Mouse (Mus musculus) heart, embryonic 13.5 days (tissue): ENCODE results near the gene Trim44. TPM values are rescaled to one million over a fixed set of nuclear protein-coding genes. Genes with fewer than 3 reads are reported as not detected.

Source experiments
- ATAC-seq: fragments of 200-750 bp; cut with Nextera tagmentation; 2 replicates; pipeline ENCODE4 v1.8.0; 2017; ENCODE audit warnings: moderate TSS enrichment; ENCODE audit not compliant: insufficient number of reproducible peaks, low FRiP score, low TSS enrichment; ENCODE audit errors: extremely low read depth
- H3K27ac ChIP-seq: fragments of 300-500 bp; sonication (generic); replicated peaks from 2 replicates; pipeline ENCODE4 v1.5.1; 2015; ENCODE audit warnings: moderate library complexity, mild to moderate bottlenecking, inconsistent platforms
- H3K27me3 ChIP-seq: fragments of 300-500 bp; sonication (generic); replicated peaks from 2 replicates; pipeline ENCODE4 v1.6.1; 2015; ENCODE audit warnings: mild to moderate bottlenecking, inconsistent platforms
- H3K36me3 ChIP-seq: fragments of 300-500 bp; sonication (generic); 2 replicates; pipeline ENCODE4 v1.6.1; 2015; ENCODE audit warnings: mild to moderate bottlenecking, inconsistent platforms
- H3K4me1 ChIP-seq: fragments of 300-500 bp; sonication (generic); 2 replicates; pipeline ENCODE4 v1.6.1; 2015; ENCODE audit warnings: inconsistent platforms
- H3K4me2 ChIP-seq: fragments of 300-500 bp; sonication (generic); 2 replicates; pipeline ENCODE4 v1.6.1; 2015; ENCODE audit warnings: inconsistent platforms, mild to moderate bottlenecking, moderate library complexity
- H3K4me3 ChIP-seq: fragments of 300-500 bp; sonication (generic); 2 replicates; pipeline ENCODE4 v1.5.1; 2015; ENCODE audit warnings: moderate library complexity, mild to moderate bottlenecking, inconsistent platforms
- H3K9ac ChIP-seq: fragments of 300-500 bp; sonication (generic); 2 replicates; pipeline ENCODE4 v1.6.1; 2015; ENCODE audit warnings: inconsistent platforms, mild to moderate bottlenecking, moderate library complexity
- H3K9me3 ChIP-seq: fragments of 300-500 bp; sonication (generic); 2 replicates; pipeline ENCODE4 v1.6.1; 2016; ENCODE audit warnings: inconsistent platforms
- WGBS: fragments of 180-500 bp; shearing (Covaris S2); methylation state at CpG from one replicate; pipeline ENCODE4 v1.1.7; 2015; ENCODE audit warnings: mixed read lengths; 5-methylcytosine and 5-hydroxymethylcytosine counted together
- polyA plus RNA-seq: library from polyadenylated mRNA; unstranded; fragments of >200 nt; fragmentation: Nextera tagmentation; extraction: Ambion mirVana; gene quantifications from 2 replicates; pipeline ENCODE4 v1.2.1, GENCODE M21; 2015

Trim44 gene
- polyA plus RNA-seq, 1 experiment from 2014 or later, result 17.7 TPM

DNA sequence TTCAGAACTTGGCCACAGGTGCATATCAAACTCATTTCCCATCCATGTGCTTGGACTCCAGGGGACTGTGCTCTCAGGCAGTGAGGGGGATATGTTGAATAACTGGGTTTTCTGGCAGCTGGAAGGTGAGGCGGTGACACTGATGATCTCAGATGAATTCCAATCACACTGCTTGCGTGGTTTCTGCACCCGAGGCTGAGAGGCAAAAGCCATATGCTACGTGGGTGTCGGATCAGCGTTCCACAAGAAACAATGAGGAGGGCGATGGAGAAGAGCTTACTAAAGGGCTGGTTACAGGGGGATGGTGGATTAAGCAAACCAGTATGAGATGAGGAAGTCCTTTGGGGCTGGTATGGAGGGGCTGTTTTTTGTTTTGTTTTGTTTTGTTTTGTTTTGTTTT lies 127.8 kb downstream of the Trim44 start:
- WGBS, result 73% methylated on average over 7 of the region's 7 CpGs
- H3K9me3 ChIP-seq, result no peaks in the 10 kb centered on the region
- no peak overlapping the region for H3K27ac ChIP-seq
- no peak overlapping the region for H3K4me3 ChIP-seq
- ATAC-seq, result no peak
- H3K4me2 ChIP-seq, result no peak overlapping the region
- no peaks in the 10 kb centered on the region for H3K27me3 ChIP-seq
- H3K4me1 ChIP-seq, result no peaks in the 10 kb centered on the region
- no peak overlapping the region for H3K9ac ChIP-seq
- H3K36me3 ChIP-seq, result no peaks in the 10 kb centered on the region

DNA sequence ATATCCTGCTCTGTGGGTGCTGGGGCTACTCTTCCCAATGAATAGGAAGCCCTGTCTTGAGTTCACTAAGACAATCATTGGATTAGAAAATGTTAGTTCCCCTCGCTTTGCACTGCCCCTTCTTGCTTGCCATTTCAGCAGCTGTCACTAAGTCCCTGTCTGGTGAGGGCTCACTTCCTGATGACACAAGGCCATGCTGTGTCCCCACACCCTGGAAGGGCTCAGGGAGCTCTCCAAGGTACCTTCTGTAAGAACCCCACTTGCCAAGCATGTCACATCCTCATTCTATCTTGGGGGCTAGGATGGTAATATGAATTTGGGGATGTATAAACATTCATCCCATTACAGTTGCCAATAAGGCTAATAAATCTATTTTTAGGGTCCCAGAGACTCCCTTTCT lies 129.7 kb downstream of the Trim44 start:
- no peaks in the 10 kb centered on the region for H3K27me3 ChIP-seq
- WGBS, result 23% methylated on average over 1 of the region's 1 CpGs
- no peak overlapping the region for H3K4me3 ChIP-seq
- H3K4me2 ChIP-seq, result no peak overlapping the region
- no peaks in the 10 kb centered on the region for H3K36me3 ChIP-seq
- ATAC-seq, result no peak
- no peaks in the 10 kb centered on the region for H3K4me1 ChIP-seq
- no peak overlapping the region for H3K9ac ChIP-seq
- no peak overlapping the region for H3K27ac ChIP-seq
- H3K9me3 ChIP-seq, result no peaks in the 10 kb centered on the region

DNA sequence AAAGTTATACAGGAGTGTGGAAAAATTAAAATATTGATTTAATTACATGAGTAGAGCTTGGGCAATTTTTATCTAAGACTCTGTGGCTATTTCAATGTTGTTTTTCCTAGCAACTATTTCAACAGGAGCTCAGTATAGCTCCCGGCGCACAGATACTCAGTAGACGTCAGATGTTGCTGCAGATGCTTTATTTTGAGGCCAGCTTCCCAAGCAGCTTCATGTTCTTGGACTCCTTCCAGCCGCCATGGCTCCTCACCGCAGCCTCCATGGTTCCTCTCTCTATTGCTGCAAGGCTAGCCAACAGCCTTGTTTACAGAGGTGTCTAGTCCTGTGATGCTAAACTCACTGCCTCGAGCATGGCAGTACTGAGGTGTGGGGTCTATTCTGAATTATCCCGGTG lies 134.3 kb downstream of the Trim44 start:
- no peaks in the 10 kb centered on the region for H3K4me1 ChIP-seq
- 70% methylated on average over 7 of the region's 7 CpGs for WGBS
- no peak overlapping the region for H3K9ac ChIP-seq
- no peaks in the 10 kb centered on the region for H3K9me3 ChIP-seq
- no peak for ATAC-seq
- H3K27ac ChIP-seq, result no peak overlapping the region
- no peak overlapping the region for H3K4me2 ChIP-seq
- H3K4me3 ChIP-seq, result no peak overlapping the region
- H3K36me3 ChIP-seq, result no peaks in the 10 kb centered on the region
- peaks cover 15% of the 10 kb centered on the region for H3K27me3 ChIP-seq

DNA sequence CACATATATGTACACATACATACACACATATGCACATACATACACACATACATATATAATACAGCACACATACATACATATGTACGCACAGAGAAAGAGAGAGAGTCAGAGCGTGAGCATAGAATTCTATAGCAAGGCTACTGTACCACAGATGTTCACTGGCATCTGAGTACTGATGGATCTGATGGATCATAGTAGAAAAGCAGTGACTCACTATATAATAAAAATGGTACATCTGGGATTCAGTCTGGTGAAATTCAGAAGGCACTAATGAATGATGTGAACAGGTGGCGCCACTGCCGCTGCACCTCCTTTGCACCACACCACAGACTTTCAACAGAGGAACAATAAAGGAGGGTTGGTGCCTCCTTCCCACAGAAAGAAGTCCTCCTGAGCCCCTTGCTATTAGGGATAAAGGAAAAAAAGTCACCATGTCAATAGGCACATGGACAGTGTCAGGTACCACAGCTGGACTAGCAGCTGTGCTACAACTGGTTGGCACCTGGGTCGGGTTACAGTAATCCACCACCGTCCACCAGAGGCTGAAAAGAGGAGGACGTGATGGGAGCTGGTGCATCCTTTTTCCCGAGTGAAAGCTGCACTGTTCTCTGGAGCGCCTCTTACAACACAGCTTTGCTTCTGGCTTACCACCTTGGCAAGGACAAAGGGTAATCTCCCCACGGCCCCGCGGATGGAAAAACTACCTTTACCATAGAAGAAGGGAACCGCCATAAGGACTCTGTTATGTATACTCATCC lies 139.9 kb downstream of the Trim44 start:
- H3K4me2 ChIP-seq, result no peak overlapping the region
- 60% methylated on average over 13 of the region's 13 CpGs for WGBS
- no peak overlapping the region for H3K27ac ChIP-seq
- no peaks in the 10 kb centered on the region for H3K36me3 ChIP-seq
- peaks cover 15% of the 10 kb centered on the region for H3K27me3 ChIP-seq
- no peaks in the 10 kb centered on the region for H3K9me3 ChIP-seq
- H3K9ac ChIP-seq, result no peak overlapping the region
- no peaks in the 10 kb centered on the region for H3K4me1 ChIP-seq
- H3K4me3 ChIP-seq, result no peak overlapping the region
- ATAC-seq, result no peak

DNA sequence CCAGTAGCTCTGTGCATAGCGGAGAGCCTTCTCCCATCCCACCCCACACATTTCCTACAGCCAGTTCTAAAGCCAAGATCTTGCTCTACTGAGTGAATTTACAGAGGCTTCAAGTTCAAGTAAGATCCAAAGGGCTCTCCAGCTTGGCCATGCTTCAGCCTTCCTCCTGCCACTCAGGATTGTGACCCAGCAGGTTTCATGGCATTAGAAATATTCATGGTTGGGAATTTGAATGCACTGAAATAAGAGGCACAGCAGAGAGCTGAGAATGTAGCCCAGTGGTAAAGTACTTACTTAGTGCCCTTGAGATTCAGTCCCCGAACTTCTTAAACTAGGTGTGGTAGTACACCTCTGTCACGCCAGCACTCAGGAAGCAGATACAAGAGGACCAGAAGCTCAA lies 140.7 kb downstream of the Trim44 start:
- H3K4me2 ChIP-seq, result no peak overlapping the region
- H3K4me3 ChIP-seq, result no peak overlapping the region
- H3K27ac ChIP-seq, result no peak overlapping the region
- ATAC-seq, result no peak
- peaks cover 15% of the 10 kb centered on the region for H3K27me3 ChIP-seq
- 90% methylated on average over 3 of the region's 3 CpGs for WGBS
- H3K4me1 ChIP-seq, result no peaks in the 10 kb centered on the region
- H3K9ac ChIP-seq, result no peak overlapping the region
- no peaks in the 10 kb centered on the region for H3K9me3 ChIP-seq
- H3K36me3 ChIP-seq, result no peaks in the 10 kb centered on the region

DNA sequence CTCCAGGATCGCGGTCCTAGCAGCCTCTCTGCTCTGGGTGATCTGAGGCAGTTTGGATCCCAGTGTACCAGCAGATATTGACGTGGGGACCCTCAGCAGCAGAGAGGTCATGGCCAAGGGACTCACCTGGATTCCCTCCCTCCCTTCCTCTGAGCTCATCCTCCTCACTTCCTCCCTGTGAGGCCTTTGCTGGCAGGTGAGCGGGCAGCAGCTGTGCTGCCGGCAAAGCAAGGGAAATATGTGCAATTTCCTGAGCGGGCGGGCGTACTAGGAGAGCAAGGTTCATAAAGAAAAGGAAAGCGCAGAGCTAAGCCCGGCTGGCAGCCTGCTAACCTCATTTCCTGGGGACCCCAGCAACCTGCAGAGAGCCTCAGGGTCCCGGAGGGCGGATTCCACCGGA lies 148.5 kb downstream of the Trim44 start:
- 9% methylated on average over 13 of the region's 13 CpGs for WGBS
- no peaks in the 10 kb centered on the region for H3K36me3 ChIP-seq
- H3K27me3 ChIP-seq, result peaks cover 58% of the 10 kb centered on the region
- no peak overlapping the region for H3K27ac ChIP-seq
- no peaks in the 10 kb centered on the region for H3K9me3 ChIP-seq
- H3K4me1 ChIP-seq, result peaks cover 16% of the 10 kb centered on the region
- H3K9ac ChIP-seq, result no peak overlapping the region
- ATAC-seq, result no peak
- H3K4me3 ChIP-seq, result no peak overlapping the region
- H3K4me2 ChIP-seq, result peak overlapping the region; percentile 55

DNA sequence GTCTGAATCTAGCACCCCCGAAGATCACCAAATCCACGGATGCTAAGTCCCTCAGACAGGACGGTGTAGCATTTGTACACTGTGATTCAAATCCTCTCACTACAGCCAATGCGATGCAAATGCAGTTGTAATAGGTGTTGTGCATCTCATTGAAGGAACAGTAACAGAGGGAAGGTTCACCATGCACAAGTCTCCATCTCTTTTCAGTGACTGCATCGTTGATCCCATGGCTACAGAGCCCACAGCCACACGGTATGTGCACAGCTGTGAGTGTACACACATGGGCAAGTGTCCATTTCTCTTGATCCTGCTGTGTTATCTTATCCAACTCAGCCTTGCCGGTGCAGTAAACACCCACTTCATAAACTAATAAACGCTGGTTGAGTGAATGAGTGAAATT lies 148.9 kb downstream of the Trim44 start:
- Histone ChIP-seq H3K27me3 (peaks cover 62% of the 10 kb centered on the region), H3K4me2 (peak overlapping the region; percentile 55), H3K4me3 (no peak overlapping the region), H3K9ac (no peak overlapping the region), H3K36me3 (no peaks in the 10 kb centered on the region), H3K27ac (no peak overlapping the region), H3K4me1 (peaks cover 16% of the 10 kb centered on the region), H3K9me3 (no peaks in the 10 kb centered on the region)
- no peak for ATAC-seq
- 25% methylated on average over 8 of the region's 8 CpGs for WGBS

DNA sequence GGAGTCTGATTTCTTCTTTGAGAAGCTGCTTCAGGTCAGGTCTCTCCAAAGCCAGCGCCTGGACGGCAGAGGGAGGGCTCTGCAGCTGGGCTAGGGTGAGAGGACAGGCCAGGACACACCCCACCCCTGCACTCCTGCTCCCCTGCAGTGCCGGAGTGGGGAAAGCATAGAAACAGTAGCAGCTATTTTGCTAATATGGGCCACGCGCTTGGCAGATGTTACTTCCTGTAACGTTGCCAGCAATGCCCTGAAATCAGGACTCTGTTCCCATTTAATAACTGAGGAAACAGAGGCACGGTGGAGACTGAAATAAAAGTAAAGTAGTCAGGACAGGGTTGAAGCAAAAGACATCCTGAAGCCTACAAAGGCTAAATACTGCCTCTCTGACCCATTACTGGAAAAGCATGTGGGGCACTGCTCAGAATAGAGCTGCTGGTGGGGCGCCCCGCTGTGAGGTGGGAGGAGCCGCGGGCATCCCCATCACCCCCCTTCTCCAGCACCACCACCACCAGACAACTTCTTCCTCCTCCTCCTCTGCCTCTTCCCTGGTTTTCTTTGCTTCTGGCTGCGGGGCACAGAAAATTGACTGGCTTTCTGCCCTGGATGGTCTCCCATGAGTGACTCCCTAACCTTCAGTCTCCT lies 149.5 kb downstream of the Trim44 start:
- no peak for ATAC-seq
- Histone ChIP-seq H3K4me3 (peak overlapping the region; percentile 16), H3K4me2 (peak overlapping the region; percentile 55), H3K27ac (no peak overlapping the region), H3K4me1 (peaks cover 19% of the 10 kb centered on the region), H3K27me3 (peaks cover 62% of the 10 kb centered on the region), H3K36me3 (no peaks in the 10 kb centered on the region), H3K9me3 (no peaks in the 10 kb centered on the region), H3K9ac (no peak overlapping the region; the same call in 1 of the 2 replicates)
- WGBS, result 6% methylated on average over 12 of the region's 12 CpGs

DNA sequence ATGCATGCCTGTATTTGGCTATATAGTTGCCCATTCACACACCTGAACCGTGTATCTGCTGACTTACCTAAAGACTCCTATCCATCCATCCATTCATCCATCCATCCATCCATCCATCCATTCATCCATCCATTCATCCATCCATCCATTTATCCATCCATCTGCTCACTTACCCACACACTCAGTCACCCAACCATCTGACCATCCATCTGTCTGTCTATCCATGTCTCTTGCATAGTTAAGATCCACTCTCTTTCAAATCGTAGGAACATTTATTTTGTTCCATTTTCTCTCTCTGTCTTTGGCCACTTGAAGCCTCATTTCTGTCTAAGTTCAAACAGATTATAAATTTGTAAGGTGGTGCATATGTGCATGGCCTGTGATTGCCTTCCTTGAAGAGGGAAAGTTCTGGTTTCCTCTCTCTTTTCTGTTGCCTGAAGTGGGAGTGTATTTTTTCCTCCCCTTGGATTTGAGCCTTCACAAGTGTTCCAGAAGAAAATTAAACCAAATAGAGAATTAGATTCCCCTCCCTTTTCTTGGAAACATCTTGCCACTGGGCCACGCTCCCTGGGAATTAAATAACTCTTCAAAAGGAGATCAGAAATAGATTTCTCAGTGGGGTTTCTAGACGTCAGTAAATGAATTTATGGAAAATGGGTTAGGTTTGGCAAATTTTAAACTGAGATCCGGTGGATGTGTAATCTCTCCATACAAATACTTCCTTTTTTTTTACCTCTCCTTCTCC lies 150.9 kb downstream of the Trim44 start:
- no peak for ATAC-seq
- H3K9ac ChIP-seq, result no peak overlapping the region
- 75% methylated on average over 5 of the region's 5 CpGs for WGBS
- H3K4me3 ChIP-seq, result no peak overlapping the region
- no peaks in the 10 kb centered on the region for H3K36me3 ChIP-seq
- H3K27me3 ChIP-seq, result peaks cover 62% of the 10 kb centered on the region
- no peaks in the 10 kb centered on the region for H3K9me3 ChIP-seq
- peaks cover 20% of the 10 kb centered on the region for H3K4me1 ChIP-seq
- H3K27ac ChIP-seq, result no peak overlapping the region
- no peak overlapping the region for H3K4me2 ChIP-seq

DNA sequence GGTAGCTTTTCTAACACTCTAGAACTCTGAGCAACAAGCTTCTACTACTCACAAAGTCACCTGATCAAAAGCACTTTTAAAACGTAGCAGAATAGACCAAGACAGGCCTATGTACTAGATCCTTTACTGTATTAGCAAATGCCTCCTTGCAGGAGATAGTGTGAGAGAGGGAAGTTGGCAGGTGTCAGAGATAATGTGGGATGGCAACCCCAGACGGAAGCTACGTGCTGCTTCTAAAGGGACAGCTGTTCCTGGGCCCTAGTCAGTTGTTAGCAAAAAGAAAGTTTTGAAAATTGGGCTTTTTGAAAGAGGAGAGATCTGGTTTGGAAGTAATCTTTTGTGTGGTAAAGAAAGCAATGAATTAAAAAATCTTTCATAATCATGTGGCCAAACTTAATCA lies 151.5 kb downstream of the Trim44 start:
- Histone ChIP-seq H3K4me1 (peaks cover 20% of the 10 kb centered on the region), H3K27me3 (peaks cover 62% of the 10 kb centered on the region)
- WGBS, result 33% methylated on average over 3 of the region's 3 CpGs

DNA sequence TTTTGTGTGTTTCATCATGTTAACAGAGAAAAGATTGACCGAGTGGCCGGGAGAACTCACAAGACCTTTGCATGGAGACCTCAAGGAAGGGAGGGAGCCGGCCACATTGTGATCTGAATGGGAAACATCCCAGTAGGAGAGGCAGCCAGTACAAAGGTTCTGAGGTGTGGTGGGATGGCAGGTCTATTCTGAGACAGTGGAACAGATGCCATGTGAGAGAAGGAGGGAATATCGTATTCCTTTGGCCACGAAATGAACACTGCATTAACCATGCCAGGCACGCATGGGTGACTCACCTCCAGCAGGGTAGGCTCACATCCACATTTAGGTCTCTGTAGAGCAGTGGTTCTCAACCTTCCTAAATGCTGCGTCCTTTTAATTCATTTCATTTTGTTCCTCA lies 154.4 kb downstream of the Trim44 start:
- Histone ChIP-seq H3K9ac (no peak overlapping the region), H3K4me1 (peaks cover 12% of the 10 kb centered on the region), H3K4me2 (no peak overlapping the region), H3K9me3 (no peaks in the 10 kb centered on the region), H3K27ac (no peak overlapping the region), H3K27me3 (peaks cover 53% of the 10 kb centered on the region), H3K4me3 (no peak overlapping the region), H3K36me3 (no peaks in the 10 kb centered on the region)
- 81% methylated on average over 7 of the region's 7 CpGs for WGBS
- ATAC-seq, result no peak

More for the DNA sequence above, 151.5 kb downstream of the Trim44 start:
- no peak overlapping the region for H3K9ac ChIP-seq
- H3K4me3 ChIP-seq, result no peak overlapping the region
- ATAC-seq, result no peak
- H3K9me3 ChIP-seq, result no peaks in the 10 kb centered on the region
- no peak overlapping the region for H3K27ac ChIP-seq
- no peak overlapping the region for H3K4me2 ChIP-seq
- H3K36me3 ChIP-seq, result no peaks in the 10 kb centered on the region
